Mouse (Mus musculus) stomach, embryonic 16.5 days (tissue): ENCODE data around the gene Tmie. TPM values are rescaled to one million over a fixed set of nuclear protein-coding genes. Genes with fewer than 3 reads are reported as not detected.
A peak's percentile ranks its signal among the peaks of the same experiment; 100 is the strongest.

Source experiments
- ATAC-seq: fragments of 200-750 bp; cut with Nextera tagmentation; 2 replicates; pipeline ENCODE4 v1.8.0; 2017; ENCODE audit warnings: moderate number of reproducible peaks, moderate TSS enrichment; ENCODE audit not compliant: insufficient read depth, low FRiP score
- H3K27ac ChIP-seq: fragments of 300-500 bp; sonication (generic); 2 replicates; pipeline ENCODE4 v1.5.1; 2014; ENCODE audit warnings: low read length
- H3K27me3 ChIP-seq: fragments of 300-500 bp; sonication (generic); 2 replicates; pipeline ENCODE4 v1.6.1; 2014; ENCODE audit warnings: low read length, control low read depth, mixed read lengths; ENCODE audit not compliant: control insufficient read depth, insufficient read depth
- H3K36me3 ChIP-seq: fragments of 300-500 bp; sonication (generic); 2 replicates; pipeline ENCODE4 v1.6.1; 2014; ENCODE audit warnings: low read length; ENCODE audit not compliant: control insufficient read depth, insufficient read depth
- H3K4me1 ChIP-seq: fragments of 300-500 bp; sonication (generic); 2 replicates; pipeline ENCODE4 v1.6.1; 2014; ENCODE audit warnings: low read length, control low read depth, mixed read lengths; ENCODE audit not compliant: control insufficient read depth, insufficient read depth
- H3K4me2 ChIP-seq: fragments of 300-500 bp; sonication (generic); 2 replicates; pipeline ENCODE4 v1.6.1; 2014; ENCODE audit warnings: low read depth, low read length, mixed read lengths
- H3K4me3 ChIP-seq: fragments of 300-500 bp; sonication (generic); replicated peaks from 2 replicates; pipeline ENCODE4 v1.5.1; 2014; ENCODE audit warnings: mild to moderate bottlenecking, low read length
- H3K9ac ChIP-seq: fragments of 300-500 bp; sonication (generic); 2 replicates; pipeline ENCODE4 v1.6.1; 2014; ENCODE audit warnings: low read length
- H3K9me3 ChIP-seq: fragments of 300-500 bp; sonication (generic); replicated peaks from 2 replicates; pipeline ENCODE4 v1.6.1; 2016; ENCODE audit warnings: low read length, control low read depth; ENCODE audit not compliant: control insufficient read depth
- WGBS: fragments of 180-500 bp; shearing (Covaris S2); extraction: QIAGEN DNeasy Blood & Tissue Kit; methylation state at CpG from one replicate; pipeline ENCODE4 v1.1.7; 2014; 5-methylcytosine and 5-hydroxymethylcytosine counted together
- polyA plus RNA-seq: library from polyadenylated mRNA; unstranded; fragments of >200 nt; fragmentation: Nextera tagmentation; extraction: Ambion mirVana; gene quantifications from 2 replicates; pipeline ENCODE4 v1.2.1, GENCODE M21; 2015

Tmie gene
- polyA plus RNA-seq, 1 experiment from 2014 or later = 1.8 TPM

DNA sequence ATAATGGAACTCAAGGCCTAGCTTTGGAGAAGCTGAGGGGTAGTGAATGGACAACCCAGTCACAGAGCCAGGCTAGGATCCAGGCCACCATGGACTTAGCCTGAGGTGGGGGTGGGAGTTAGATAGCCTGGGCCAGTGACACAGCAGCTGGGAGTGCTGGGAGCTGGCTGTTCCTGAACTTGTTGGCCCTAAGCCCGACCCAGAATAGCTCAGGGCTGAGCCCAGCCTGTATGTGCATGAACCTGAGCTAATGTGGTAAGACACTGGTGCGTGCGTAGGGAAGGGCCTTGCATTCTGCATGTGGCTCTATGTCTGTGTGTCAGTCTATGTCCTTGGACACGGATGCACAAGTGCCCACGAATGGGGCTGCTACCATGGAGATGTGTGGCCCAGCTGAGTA lies 2.0 kb downstream of the Tmie start:
- ATAC-seq = no peak
- no peak overlapping the region for H3K4me3 ChIP-seq
- 87% methylated on average over 5 of the region's 5 CpGs for WGBS
- H3K9ac ChIP-seq = no peak overlapping the region
- H3K27me3 ChIP-seq = peaks cover 15% of the 10 kb centered on the region
- peaks cover 10% of the 10 kb centered on the region for H3K4me1 ChIP-seq
- H3K27ac ChIP-seq = no peak overlapping the region
- no peaks in the 10 kb centered on the region for H3K36me3 ChIP-seq
- H3K4me2 ChIP-seq = no peak overlapping the region
- H3K9me3 ChIP-seq = no peaks in the 10 kb centered on the region

DNA sequence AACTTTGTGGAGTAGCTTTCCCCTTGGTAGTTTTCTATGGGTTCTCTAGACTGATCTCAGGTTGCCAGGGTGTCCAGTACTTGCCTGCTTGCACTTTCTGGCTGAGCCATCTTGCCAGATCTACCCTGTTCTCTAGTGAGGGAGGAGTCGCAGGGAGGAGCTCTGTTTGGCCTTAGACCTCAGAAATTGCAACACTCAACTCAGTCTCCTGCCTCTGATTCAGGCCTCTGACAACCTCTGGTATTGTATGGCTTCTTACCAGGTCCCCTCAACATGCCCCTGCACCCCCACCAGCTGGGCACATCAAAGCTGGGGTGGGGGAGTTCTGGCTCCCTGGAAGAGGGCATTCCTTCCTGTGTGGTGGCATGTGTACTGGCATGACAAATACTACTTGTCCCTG lies 2.6 kb downstream of the Tmie start:
- 88% methylated on average over 1 of the region's 1 CpGs for WGBS
- no peak overlapping the region for H3K9ac ChIP-seq
- no peaks in the 10 kb centered on the region for H3K9me3 ChIP-seq
- ATAC-seq = no peak
- no peak overlapping the region for H3K4me3 ChIP-seq
- no peaks in the 10 kb centered on the region for H3K36me3 ChIP-seq
- H3K27me3 ChIP-seq = peaks cover 19% of the 10 kb centered on the region
- H3K27ac ChIP-seq = no peak overlapping the region
- no peak overlapping the region for H3K4me2 ChIP-seq
- peaks cover 10% of the 10 kb centered on the region for H3K4me1 ChIP-seq

DNA sequence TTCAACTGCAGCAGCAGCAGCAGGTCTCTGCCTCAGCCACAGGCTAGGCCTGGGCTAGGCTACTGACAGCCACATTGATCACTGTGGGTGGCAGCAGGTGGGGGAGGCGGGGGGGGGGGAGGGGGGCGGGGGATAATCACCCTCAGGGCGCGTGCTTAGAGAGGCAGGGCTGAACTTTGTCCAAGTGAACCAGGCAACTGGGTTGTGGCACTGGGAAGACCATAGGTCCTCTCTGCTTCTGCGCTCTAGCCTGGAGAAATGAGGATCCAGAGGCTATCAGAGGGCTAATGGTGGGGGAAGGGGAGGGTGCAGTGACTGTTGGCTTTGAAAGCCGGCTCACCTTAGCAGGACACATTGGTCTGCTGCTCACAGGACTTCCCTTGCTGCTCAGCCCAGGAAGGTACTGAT lies 4.6 kb downstream of the Tmie start:
- Histone ChIP-seq H3K9ac (no peak overlapping the region), H3K9me3 (no peaks in the 10 kb centered on the region), H3K36me3 (no peaks in the 10 kb centered on the region), H3K4me1 (peaks cover 5% of the 10 kb centered on the region), H3K27ac (no peak overlapping the region), H3K4me2 (no peak overlapping the region), H3K27me3 (peaks cover 14% of the 10 kb centered on the region), H3K4me3 (no peak overlapping the region)
- ATAC-seq = no peak
- 25% methylated on average over 5 of the region's 6 CpGs for WGBS

DNA sequence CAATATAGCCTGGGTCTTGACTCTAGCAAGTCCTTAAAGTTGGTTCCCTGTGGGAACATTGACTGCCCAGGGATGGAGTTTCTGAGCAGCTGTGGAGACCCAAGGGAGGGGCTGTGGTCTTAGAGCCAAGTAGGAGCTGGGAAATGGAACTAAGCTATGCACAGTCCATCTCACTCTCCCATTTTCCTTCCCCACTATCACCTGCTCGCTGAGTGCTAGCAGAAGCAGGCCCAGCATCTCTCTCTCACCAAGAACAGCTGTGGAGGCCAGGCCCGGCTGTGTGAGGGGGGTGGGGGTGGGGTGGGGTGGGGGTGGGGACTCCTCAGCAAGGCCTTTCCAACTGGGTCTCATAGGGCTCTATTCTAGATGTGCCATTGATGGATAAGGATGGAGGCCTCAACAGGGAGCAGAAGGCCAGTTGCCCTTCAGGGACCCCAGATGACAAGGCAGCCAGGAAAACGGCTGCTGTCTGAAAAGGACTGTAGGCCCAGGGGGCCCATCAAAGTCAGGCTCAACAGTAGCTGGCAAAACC lies 5.2 kb downstream of the Tmie start:
- no peak for ATAC-seq
- H3K4me2 ChIP-seq = no peak overlapping the region
- peaks cover 14% of the 10 kb centered on the region for H3K27me3 ChIP-seq
- 14% methylated on average over 3 of the region's 3 CpGs for WGBS
- no peak overlapping the region for H3K4me3 ChIP-seq
- no peak overlapping the region for H3K27ac ChIP-seq
- H3K36me3 ChIP-seq = no peaks in the 10 kb centered on the region
- H3K9me3 ChIP-seq = no peaks in the 10 kb centered on the region
- H3K4me1 ChIP-seq = peaks cover 4% of the 10 kb centered on the region; the same call in 1 of the 2 replicates
- H3K9ac ChIP-seq = no peak overlapping the region

DNA sequence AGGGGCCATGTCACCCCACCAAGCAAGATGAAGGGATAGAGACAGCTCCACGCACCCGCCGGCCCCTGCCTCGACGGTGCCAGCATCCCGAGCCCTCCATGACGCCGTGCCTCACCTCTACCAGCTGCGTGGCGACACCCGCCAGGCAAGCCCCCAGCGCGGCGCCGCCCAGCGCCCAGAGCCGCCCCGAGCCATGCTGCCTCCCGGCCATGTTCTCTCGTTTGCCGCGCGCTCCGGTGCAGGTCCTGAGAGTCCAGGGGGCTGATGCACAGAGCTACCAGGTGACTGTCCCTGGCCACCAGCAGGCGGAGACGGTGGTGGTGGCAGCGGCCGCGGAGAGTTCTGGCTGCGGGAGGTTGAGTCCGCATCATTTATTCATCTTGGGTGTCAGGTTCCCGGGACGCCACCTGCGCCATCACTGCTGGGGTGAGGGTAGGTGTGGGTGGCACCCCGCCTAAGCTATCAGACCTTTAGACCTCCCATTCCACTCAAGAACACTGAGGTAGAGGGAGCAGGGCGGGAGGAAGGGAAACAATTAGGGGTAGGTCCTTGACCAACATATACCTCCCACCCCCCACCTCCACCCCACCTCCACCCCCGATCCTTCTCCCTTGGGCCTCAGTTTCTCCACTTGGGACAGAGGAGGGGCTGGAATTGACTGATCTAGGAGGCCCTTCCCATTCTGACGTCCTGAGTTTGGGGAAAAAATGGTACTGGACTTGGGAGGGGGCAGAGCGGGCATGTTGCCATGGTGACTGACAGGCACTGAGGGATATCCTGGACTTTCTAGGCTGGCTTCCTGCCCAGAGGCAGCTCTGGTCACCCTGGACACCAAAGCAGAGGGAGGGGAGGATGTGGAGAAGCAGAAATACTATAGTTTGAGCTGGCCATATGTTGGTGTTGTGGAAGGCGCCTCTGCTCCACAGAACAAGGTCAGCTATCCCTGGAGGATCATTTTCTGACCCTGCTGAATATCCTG lies 5.9 kb downstream of the Tmie start:
- Histone ChIP-seq H3K36me3 (no peaks in the 10 kb centered on the region), H3K4me3 (peak overlapping the region; percentile 37), H3K4me2 (peak overlapping the region; percentile 53), H3K27ac (no peak overlapping the region), H3K9me3 (no peaks in the 10 kb centered on the region), H3K27me3 (peaks cover 14% of the 10 kb centered on the region), H3K9ac (peak overlapping the region; percentile 58), H3K4me1 (0 out of 2 replicates have a peak, but pooled peaks cover 4% of the 10 kb centered on the region)
- WGBS = 8% methylated on average over 40 of the region's 40 CpGs
- ATAC-seq = peak; percentile 31; the same call in 1 of the 2 replicates

DNA sequence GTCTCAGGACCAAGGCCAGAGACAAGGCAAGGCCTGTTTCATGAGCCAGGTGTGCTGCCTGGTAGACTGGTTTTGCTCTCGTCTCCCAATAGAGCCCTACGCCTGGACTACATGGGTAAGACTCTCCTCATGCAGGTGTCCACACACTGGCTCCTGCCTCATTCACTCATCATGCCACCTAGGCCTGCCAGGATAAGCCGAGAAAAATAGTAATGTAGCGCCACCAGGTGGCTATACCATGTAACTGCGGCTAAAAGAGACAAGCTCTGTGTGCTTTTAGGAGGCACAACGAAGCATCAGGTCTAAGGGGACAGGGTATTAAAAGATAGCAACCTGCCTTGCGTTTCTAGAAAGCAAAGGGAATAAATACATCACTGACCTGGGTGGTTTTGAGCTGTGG lies 8.9 kb downstream of the Tmie start:
- Histone ChIP-seq H3K9ac (no peak overlapping the region), H3K4me3 (no peak overlapping the region), H3K36me3 (no peaks in the 10 kb centered on the region), H3K4me2 (no peak overlapping the region), H3K27ac (no peak overlapping the region), H3K4me1 (0 out of 2 replicates have a peak, but pooled peaks cover 4% of the 10 kb centered on the region), H3K27me3 (peaks cover 14% of the 10 kb centered on the region), H3K9me3 (no peaks in the 10 kb centered on the region)
- 16% methylated on average over 7 of the region's 7 CpGs for WGBS
- no peak for ATAC-seq

DNA sequence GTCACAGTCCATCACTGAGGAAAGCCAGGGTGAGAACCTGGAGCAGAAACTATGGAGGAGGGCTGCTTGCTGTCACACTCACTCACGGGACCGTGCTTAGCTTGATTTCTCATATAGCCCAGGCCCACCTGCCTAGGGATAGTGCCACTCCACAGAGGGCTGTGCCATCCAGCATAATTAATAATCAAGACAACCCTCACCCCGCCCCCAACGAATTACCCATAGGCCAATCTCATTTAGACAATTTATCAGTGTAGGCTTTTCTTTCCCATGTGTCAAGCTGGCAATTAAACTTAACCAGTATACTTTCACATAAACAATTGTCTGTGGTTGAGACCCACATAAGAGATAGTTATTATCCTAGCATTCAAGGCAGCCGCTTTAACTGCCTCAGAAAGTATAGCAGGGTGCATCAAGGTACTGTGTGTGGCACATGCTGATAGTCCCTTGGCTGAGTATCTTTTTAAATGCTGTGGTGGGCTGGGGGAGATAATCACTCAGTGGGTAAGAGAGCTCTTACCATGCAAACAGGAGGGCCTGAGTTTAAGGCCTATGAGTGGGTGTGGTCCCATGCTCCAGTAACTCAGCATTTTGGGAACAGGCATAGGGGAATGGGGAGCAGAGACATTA lies 20.8 kb downstream of the Tmie start:
- no peaks in the 10 kb centered on the region for H3K9me3 ChIP-seq
- 0 out of 2 replicates have a peak, but pooled peaks cover 6% of the 10 kb centered on the region for H3K4me1 ChIP-seq
- H3K27ac ChIP-seq = no peak overlapping the region
- no peaks in the 10 kb centered on the region for H3K36me3 ChIP-seq
- H3K4me2 ChIP-seq = no peak overlapping the region
- WGBS = 79% methylated on average over 5 of the region's 5 CpGs
- H3K4me3 ChIP-seq = no peak overlapping the region
- H3K9ac ChIP-seq = no peak overlapping the region
- no peak for ATAC-seq
- peaks cover 2% of the 10 kb centered on the region; the same call in 1 of the 2 replicates for H3K27me3 ChIP-seq

DNA sequence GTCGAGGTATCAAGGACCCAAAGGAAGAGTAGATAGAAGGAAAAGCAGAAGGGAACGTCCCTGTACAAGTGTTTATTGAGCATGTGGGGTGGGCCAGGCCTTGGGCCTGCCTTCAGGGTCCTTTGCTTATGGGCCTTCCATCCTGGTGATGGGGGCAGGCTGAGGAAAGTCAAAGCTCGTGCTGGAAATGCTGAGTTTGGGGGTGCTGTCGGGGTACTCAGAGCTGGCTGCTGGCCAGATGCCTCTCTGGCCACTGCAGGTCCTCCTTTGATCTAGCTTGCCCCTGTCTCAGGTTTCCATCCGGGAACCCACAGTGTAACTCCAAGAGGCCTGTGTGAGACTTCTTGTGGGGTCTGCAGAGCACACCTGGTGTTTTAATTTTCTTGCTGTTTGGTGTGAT lies 21.4 kb downstream of the Tmie start:
- Histone ChIP-seq H3K27ac (no peak overlapping the region), H3K9ac (no peak overlapping the region), H3K4me2 (no peak overlapping the region), H3K36me3 (no peaks in the 10 kb centered on the region), H3K27me3 (peaks cover 2% of the 10 kb centered on the region; the same call in 1 of the 2 replicates), H3K4me3 (no peak overlapping the region), H3K9me3 (no peaks in the 10 kb centered on the region), H3K4me1 (0 out of 2 replicates have a peak, but pooled peaks cover 6% of the 10 kb centered on the region)
- ATAC-seq = no peak
- 43% methylated on average over 5 of the region's 5 CpGs for WGBS
